ENCODE assay signal across 7 mouse cellular contexts in genomic region chr11:93968005-93968847, GRCm38 (mm10). TPM values are rescaled to one million over a fixed set of nuclear protein-coding genes. Genes with fewer than 3 reads are reported as not detected.
DNase-seq lines count a peak whose midpoint lies in the region; ATAC-seq lines count a peak whose summit lies in the region.

Gene Gm20390 (minus strand): TSS chr11:93968293.
Gene Nme1 (minus strand): TSS chr11:93968521.

- H3K9ac ChIP-seq in embryonic facial prominence, embryonic 12.5 days, result peak within 1 kb of the TSS; percentile 76
- H3K9ac ChIP-seq in limb, embryonic 11.5 days (ENCODE audit: low read length), result peak within 1 kb of the TSS; percentile 78
- H3K9ac ChIP-seq in midbrain, embryonic 14.5 days (replicated peaks; ENCODE audit: low read length), result peak within 1 kb of the TSS; percentile 81

- peak within 1 kb of the TSS; percentile 82 for H3K4me2 ChIP-seq in embryonic facial prominence, embryonic 12.5 days (replicated peaks)
- H3K4me2 ChIP-seq in limb, embryonic 11.5 days (ENCODE audit: low read depth, severe bottlenecking), result peak within 1 kb of the TSS; percentile 78
- H3K4me2 ChIP-seq in midbrain, embryonic 14.5 days (ENCODE audit: low read length), result peak within 1 kb of the TSS; percentile 83

- peaks cover 5% of the 10 kb centered on the region; the same call in 1 of the 2 replicates for H3K4me1 ChIP-seq in embryonic facial prominence, embryonic 12.5 days
- no peaks in the 10 kb centered on the region for H3K4me1 ChIP-seq in limb, embryonic 11.5 days (ENCODE audit: control insufficient read depth, insufficient read depth, low read length)
- peaks cover 8% of the 10 kb centered on the region; the same call in 1 of the 2 replicates for H3K4me1 ChIP-seq in midbrain, embryonic 14.5 days (ENCODE audit: control insufficient read depth, insufficient read depth, low read length)

- no peaks in the 10 kb centered on the region for H3K27me3 ChIP-seq in embryonic facial prominence, embryonic 12.5 days
- H3K27me3 ChIP-seq in limb, embryonic 11.5 days (ENCODE audit: control insufficient read depth, insufficient read depth, low read length), result no peaks in the 10 kb centered on the region
- no peaks in the 10 kb centered on the region for H3K27me3 ChIP-seq in midbrain, embryonic 14.5 days (ENCODE audit: control insufficient read depth, insufficient read depth, low read length)

- H3K9me3 ChIP-seq in embryonic facial prominence, embryonic 12.5 days, result no peaks in the 10 kb centered on the region
- H3K9me3 ChIP-seq in limb, embryonic 11.5 days (ENCODE audit: control insufficient read depth, low read length), result no peaks in the 10 kb centered on the region
- H3K9me3 ChIP-seq in midbrain, embryonic 14.5 days (ENCODE audit: control insufficient read depth, low read length), result no peaks in the 10 kb centered on the region

- H3K4me3 ChIP-seq in embryonic facial prominence, embryonic 12.5 days, result peak within 1 kb of the TSS; percentile 74
- peak within 1 kb of the TSS; percentile 50 for H3K4me3 ChIP-seq in limb, embryonic 11.5 days (ENCODE audit: low read depth, low read length)
- peak within 1 kb of the TSS; percentile 82 for H3K4me3 ChIP-seq in midbrain, embryonic 14.5 days (replicated peaks; ENCODE audit: low read depth, low read length)

- WGBS in embryonic facial prominence, embryonic 12.5 days, result 1% methylated on average over 40 of the region's 40 CpGs
- under 1% methylated on average over 40 of the region's 40 CpGs for WGBS in limb, embryonic 11.5 days
- WGBS in midbrain, embryonic 14.5 days, result under 1% methylated on average over 40 of the region's 40 CpGs

- DNase-seq in adrenal gland, postnatal 25 days, result peak; percentile 93
- peak; percentile 100 for DNase-seq in heart, adult 11 months
- peak; percentile 98 for DNase-seq in kidney, adult 18-20 months
- DNase-seq in limb, embryonic 11.5 days (ENCODE audit: low spot score), result peak; percentile 99
- DNase-seq in midbrain, embryonic 14.5 days, result peak; percentile 99
- peak; percentile 91 to 96 for DNase-seq in spleen, adult 18-20 months

- H3K27ac ChIP-seq in embryonic facial prominence, embryonic 12.5 days, result peak within 1 kb of the TSS; percentile 76
- H3K27ac ChIP-seq in limb, embryonic 11.5 days (replicated peaks; ENCODE audit: low read depth, low read length), result no peak within 1 kb of the TSS; the same call in 1 of the 2 replicates
- peak within 1 kb of the TSS; percentile 82 for H3K27ac ChIP-seq in midbrain, embryonic 14.5 days (replicated peaks; ENCODE audit: low read depth, low read length)

- ATAC-seq in embryonic facial prominence, embryonic 12.5 days (ENCODE audit: insufficient number of reproducible peaks, insufficient read depth, low FRiP score, low TSS enrichment), result peak; percentile 93
- ATAC-seq in limb, embryonic 11.5 days (ENCODE audit: insufficient number of reproducible peaks, low FRiP score, low TSS enrichment, low read depth), result peak; percentile 94
- peak; percentile 95 for ATAC-seq in midbrain, embryonic 14.5 days (ENCODE audit: low FRiP score, low TSS enrichment)

- peaks cover 25% of the 10 kb centered on the region for H3K36me3 ChIP-seq in embryonic facial prominence, embryonic 12.5 days
- peaks cover 19% of the 10 kb centered on the region; the same call in 1 of the 2 replicates for H3K36me3 ChIP-seq in limb, embryonic 11.5 days (ENCODE audit: control insufficient read depth, insufficient read depth, low read length)
- H3K36me3 ChIP-seq in midbrain, embryonic 14.5 days (ENCODE audit: control insufficient read depth, insufficient read depth, low read length), result peaks cover 26% of the 10 kb centered on the region

RNA-seq across cellular contexts. Expression of gene Gm20390, which starts in this region (rescaled TPM):
- 63.2 and 91.2 TPM in 2 replicates for total RNA-seq in adrenal gland, postnatal 25 days (2021)
- polyA plus RNA-seq in embryonic facial prominence, embryonic 12.5 days (2016; fragmentation: Nextera tagmentation; extraction: Ambion mirVana), result 399 and 428 TPM in 2 replicates
- 488 and 505 TPM in 2 replicates for polyA plus RNA-seq in limb, embryonic 11.5 days (2014; fragmentation: Nextera tagmentation; extraction: Ambion mirVana)
- polyA plus RNA-seq in midbrain, embryonic 14.5 days (2014; fragmentation: Nextera tagmentation; extraction: Ambion mirVana), result 269 and 321 TPM in 2 replicates

RNA-seq across cellular contexts. Expression of gene Nme1, which starts in this region (rescaled TPM):
- 21.4 and 34.2 TPM in 2 replicates for total RNA-seq in adrenal gland, postnatal 25 days (2021)
- polyA plus RNA-seq in embryonic facial prominence, embryonic 12.5 days (2016; fragmentation: Nextera tagmentation; extraction: Ambion mirVana), result 155 and 162 TPM in 2 replicates
- 259 and 269 TPM in 2 replicates for polyA plus RNA-seq in limb, embryonic 11.5 days (2014; fragmentation: Nextera tagmentation; extraction: Ambion mirVana)
- 439 and 597 TPM in 2 replicates for polyA plus RNA-seq in midbrain, embryonic 14.5 days (2014; fragmentation: Nextera tagmentation; extraction: Ambion mirVana)
